Mouse (Mus musculus) erythroblast, adult 5-6 weeks (primary cell): ENCODE results near the gene Zfp62. TPM values are rescaled to one million over a fixed set of nuclear protein-coding genes. Genes with fewer than 3 reads are reported as not detected.
A peak's percentile ranks its signal among the peaks of the same experiment; 100 is the strongest.
"Not testable (repeated sequence)": the region's sequence is repeated elsewhere in the genome, so short reads cannot be mapped to it uniquely, and the experiment has no call there.

Experiments used
- ATAC-seq: replicated peaks from 2 replicates; pipeline ENCODE4 v1.8.0; 2016; ENCODE audit warnings: moderate number of reproducible peaks, mild to moderate bottlenecking, moderate TSS enrichment, inconsistent platforms; ENCODE audit not compliant: poor library complexity, low FRiP score, severe bottlenecking
- total RNA-seq, 2 experiments: library from RNA; stranded (forward) in 1 of 2; stranded (reverse) in 1 of 2; fragments of 150-400 nt in 1 of 2; fragments of 200-764, 138-1000 nt in 1 of 2; gene quantifications; 2 replicates each; pipeline versions ENCODE4 v1.2.3 to v1.2.4; 2015 to 2017; ENCODE audit warnings: low replicate concordance in 2 of 2

Gene Zfp62
- total RNA-seq (2015; ENCODE audit: low replicate concordance) (18.6 and 25.4 TPM in 2 replicates), total RNA-seq (2017; ENCODE audit: low replicate concordance) (14.8 and 28.9 TPM in 2 replicates)

- ATAC-seq: peak; percentile 93
These were observed at the start of gene Zfp62 for GRCm38 (mm10) chr11:49203129-49203768. Gene Zfp62, plus strand, starts transcription at chr11:49203292.

- no peak for ATAC-seq
These were observed 49.0 kb upstream of the Zfp62 start, which contains the start of gene Olfr1394 for GRCm38 (mm10) chr11:49154077-49154476. Gene Olfr1394, plus strand, starts transcription at chr11:49154377.

- ATAC-seq: no peak
These were observed 46.0 kb upstream of the Zfp62 start for GRCm38 (mm10) chr11:49156821-49157814.

GRCm38 (mm10) chr11:49168839-49169611, 34.1 kb upstream of the Zfp62 start:
- no peak for ATAC-seq

GRCm38 (mm10) chr11:49170576-49170975, 32.5 kb upstream of the Zfp62 start:
- no peak for ATAC-seq

- ATAC-seq: no peak
These were observed 27.7 kb upstream of the Zfp62 start for GRCm38 (mm10) chr11:49175345-49175744.

- not testable (repeated sequence) for ATAC-seq
These were observed 26.9 kb upstream of the Zfp62 start for GRCm38 (mm10) chr11:49176047-49176779.

GRCm38 (mm10) chr11:49183172-49183571, 19.9 kb upstream of the Zfp62 start:
- no peak for ATAC-seq

GRCm38 (mm10) chr11:49186452-49186851, 16.6 kb upstream of the Zfp62 start:
- ATAC-seq: no peak

GRCm38 (mm10) chr11:49186955-49187488, 16.1 kb upstream of the Zfp62 start, which contains the start of gene Btnl9:
Gene Btnl9, minus strand, starts transcription at chr11:49187159.
- ATAC-seq: no peak

GRCm38 (mm10) chr11:49187701-49188100, 15.4 kb upstream of the Zfp62 start:
- no peak for ATAC-seq

GRCm38 (mm10) chr11:49189737-49190136, 13.4 kb upstream of the Zfp62 start:
- 0 out of 2 replicates have a peak, but pooled peaks have one; percentile 50 for ATAC-seq

- no peak for ATAC-seq
These were observed 12.0 kb upstream of the Zfp62 start for GRCm38 (mm10) chr11:49191083-49191482.

GRCm38 (mm10) chr11:49194771-49195170, 8.3 kb upstream of the Zfp62 start:
- not testable (repeated sequence) for ATAC-seq

- ATAC-seq: no peak
These were observed 7.2 kb upstream of the Zfp62 start for GRCm38 (mm10) chr11:49195819-49196322.

- ATAC-seq: no peak
These were observed 2.4 kb upstream of the Zfp62 start for GRCm38 (mm10) chr11:49200666-49201065.

- no peak for ATAC-seq
These were observed 1.9 kb upstream of the Zfp62 start for GRCm38 (mm10) chr11:49201142-49201541.

- ATAC-seq: no peak
These were observed 1.0 kb upstream of the Zfp62 start for GRCm38 (mm10) chr11:49202071-49202470.
